Mouse (Mus musculus): ENCODE results near the gene Rtkn2.

- TF ChIP-seq EP300 (IDR thresholded peaks at IDR 0.05; ENCODE audit: low read depth in 1 of 2, low read length in 2 of 2): no peak
- TF ChIP-seq ZMIZ1 (IDR thresholded peaks at IDR 0.05; ENCODE audit: low read depth, low read length): no peak
- no peak for TF ChIP-seq USF2 (IDR thresholded peaks at IDR 0.05; ENCODE audit: borderline replicate concordance in 1 of 2, insufficient read depth in 1 of 2, low read depth in 1 of 2, low read length in 2 of 2)
- TF ChIP-seq POLR2A (IDR thresholded peaks at IDR 0.05; ENCODE audit: control insufficient read depth in 1 of 2, insufficient read depth in 1 of 2, low read depth in 1 of 2, low read length in 2 of 2, poor library complexity in 1 of 2): no peak
- TF ChIP-seq ZNF384 (IDR thresholded peaks at IDR 0.05; ENCODE audit: low read depth, low read length): no peak
- TF ChIP-seq CTCF (IDR thresholded peaks at IDR 0.05 in 2 of 3, conservative IDR thresholded peaks at IDR 0.05 in 1 of 3; ENCODE audit: control insufficient read depth in 1 of 3, insufficient read depth in 1 of 3, low read depth in 2 of 3, low read length in 3 of 3, poor library complexity in 1 of 3, severe bottlenecking in 1 of 3): no peak
- no peak for TF ChIP-seq HCFC1 (IDR thresholded peaks at IDR 0.05; ENCODE audit: low read depth, low read length)
- no peak for TF ChIP-seq NELFE (IDR thresholded peaks at IDR 0.05; ENCODE audit: low read depth, low read length)
- no peak for TF ChIP-seq TBP (IDR thresholded peaks at IDR 0.05; ENCODE audit: low read depth, low read length)
- no peak for TF ChIP-seq E2F4 (IDR thresholded peaks at IDR 0.05; ENCODE audit: borderline replicate concordance, low read depth, low read length)
- TF ChIP-seq MAFK (IDR thresholded peaks at IDR 0.05; ENCODE audit: borderline replicate concordance, low read depth, low read length): no peak
- no peak for TF ChIP-seq TCF12 (IDR thresholded peaks at IDR 0.05; ENCODE audit: low read depth, low read length)
These were observed 30.5 kb downstream of the Rtkn2 start for GRCm38 (mm10) chr10:68009867-68010266.
